Mouse (Mus musculus) kidney, embryonic 16.5 days (tissue): Measurements from ENCODE around the gene Sgca. TPM values are rescaled to one million over a fixed set of nuclear protein-coding genes. Genes with fewer than 3 reads are reported as not detected.

Experiments used
- ATAC-seq: fragments of 200-750 bp; cut with Nextera tagmentation; 2 replicates; pipeline ENCODE4 v1.8.0; 2017; ENCODE audit warnings: moderate TSS enrichment; ENCODE audit not compliant: low FRiP score, low TSS enrichment
- H3K27ac ChIP-seq: fragments of 300-500 bp; sonication (generic); 2 replicates; pipeline ENCODE4 v1.5.1; 2014; ENCODE audit warnings: low read length
- H3K27me3 ChIP-seq: fragments of 300-500 bp; sonication (generic); 2 replicates; pipeline ENCODE4 v1.6.1; 2014; ENCODE audit warnings: low read length, control low read depth, mixed read lengths; ENCODE audit not compliant: insufficient read depth
- H3K36me3 ChIP-seq: fragments of 300-500 bp; sonication (generic); 2 replicates; pipeline ENCODE4 v1.6.1; 2014; ENCODE audit warnings: low read length, control low read depth, mixed read lengths; ENCODE audit not compliant: insufficient read depth
- H3K4me1 ChIP-seq: fragments of 300-500 bp; sonication (generic); 2 replicates; pipeline ENCODE4 v1.6.1; 2014; ENCODE audit warnings: low read length, control low read depth, mixed read lengths; ENCODE audit not compliant: insufficient read depth
- H3K4me2 ChIP-seq: fragments of 300-500 bp; sonication (generic); replicated peaks from 2 replicates; pipeline ENCODE4 v1.6.1; 2014; ENCODE audit warnings: low read depth, low read length
- H3K4me3 ChIP-seq: fragments of 300-500 bp; sonication (generic); 2 replicates; pipeline ENCODE4 v1.5.1; 2014; ENCODE audit warnings: mild to moderate bottlenecking, low read length
- H3K9ac ChIP-seq: fragments of 300-500 bp; sonication (generic); replicated peaks from 2 replicates; pipeline ENCODE4 v1.6.1; 2014; ENCODE audit warnings: low read length
- H3K9me3 ChIP-seq: fragments of 300-500 bp; sonication (generic); 2 replicates; pipeline ENCODE4 v1.6.1; 2016; ENCODE audit warnings: low read length, control low read depth
- WGBS: fragments of 180-500 bp; shearing (Covaris S2); extraction: QIAGEN DNeasy Blood & Tissue Kit; methylation state at CpG from one replicate; pipeline ENCODE4 v1.1.7; 2014; 5-methylcytosine and 5-hydroxymethylcytosine counted together
- polyA plus RNA-seq: library from polyadenylated mRNA; unstranded; fragments of >200 nt; fragmentation: Nextera tagmentation; extraction: Ambion mirVana; gene quantifications from 2 replicates; pipeline ENCODE4 v1.2.1, GENCODE M21; 2015

Gene Sgca
- polyA plus RNA-seq, 1 experiment from 2014 or later: 0.71 TPM

GRCm38 (mm10) chr11:94958065-94958858, 17.9 kb downstream of the Sgca start:
- H3K27ac ChIP-seq: peak overlapping the region; percentile 40
- H3K4me3 ChIP-seq: no peak overlapping the region
- no peaks in the 10 kb centered on the region for H3K9me3 ChIP-seq
- H3K36me3 ChIP-seq: no peaks in the 10 kb centered on the region
- H3K27me3 ChIP-seq: no peaks in the 10 kb centered on the region
- H3K9ac ChIP-seq: no peak overlapping the region
- WGBS: 11% methylated on average over 8 of the region's 8 CpGs
- H3K4me1 ChIP-seq: peaks cover 12% of the 10 kb centered on the region
- no peak overlapping the region for H3K4me2 ChIP-seq
- peak; percentile 72 for ATAC-seq

GRCm38 (mm10) chr11:94957693-94958064, 18.4 kb downstream of the Sgca start:
- Histone ChIP-seq H3K4me2 (no peak overlapping the region), H3K36me3 (no peaks in the 10 kb centered on the region), H3K4me1 (peaks cover 10% of the 10 kb centered on the region), H3K4me3 (no peak overlapping the region), H3K27me3 (no peaks in the 10 kb centered on the region), H3K9ac (no peak overlapping the region), H3K27ac (peak overlapping the region; percentile 40), H3K9me3 (no peaks in the 10 kb centered on the region)
- WGBS: 77% methylated on average over 9 of the region's 9 CpGs
- ATAC-seq: no peak

DNA sequence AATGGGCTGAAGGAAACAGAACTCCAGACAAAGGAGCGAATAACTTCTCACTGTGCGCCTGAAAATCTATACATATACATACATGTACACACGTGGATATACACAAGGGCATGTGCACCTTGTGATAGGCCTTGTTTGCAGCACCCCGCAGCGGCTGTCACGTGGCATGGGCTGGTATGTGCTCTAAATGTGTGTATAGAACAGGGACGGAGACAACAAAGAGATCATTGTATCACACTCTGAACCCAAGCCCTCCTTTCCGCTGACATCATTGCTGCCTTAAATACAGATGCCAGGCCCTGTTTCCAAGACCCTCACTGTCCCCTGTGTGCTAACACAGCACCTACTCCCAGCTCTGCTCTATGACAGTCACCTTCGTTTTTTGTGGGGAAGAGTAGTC, 21.0 kb downstream of the Sgca start:
- Histone ChIP-seq H3K9me3 (no peaks in the 10 kb centered on the region), H3K27ac (no peak overlapping the region), H3K4me2 (no peak overlapping the region), H3K36me3 (peaks cover 7% of the 10 kb centered on the region; the same call in 1 of the 2 replicates), H3K27me3 (no peaks in the 10 kb centered on the region), H3K4me1 (peaks cover 15% of the 10 kb centered on the region), H3K4me3 (no peak overlapping the region), H3K9ac (no peak overlapping the region)
- ATAC-seq: no peak
- 84% methylated on average over 9 of the region's 9 CpGs for WGBS

GRCm38 (mm10) chr11:94952169-94952568, 24.0 kb downstream of the Sgca start:
- H3K36me3 ChIP-seq: peaks cover 11% of the 10 kb centered on the region; the same call in 1 of the 2 replicates

DNA sequence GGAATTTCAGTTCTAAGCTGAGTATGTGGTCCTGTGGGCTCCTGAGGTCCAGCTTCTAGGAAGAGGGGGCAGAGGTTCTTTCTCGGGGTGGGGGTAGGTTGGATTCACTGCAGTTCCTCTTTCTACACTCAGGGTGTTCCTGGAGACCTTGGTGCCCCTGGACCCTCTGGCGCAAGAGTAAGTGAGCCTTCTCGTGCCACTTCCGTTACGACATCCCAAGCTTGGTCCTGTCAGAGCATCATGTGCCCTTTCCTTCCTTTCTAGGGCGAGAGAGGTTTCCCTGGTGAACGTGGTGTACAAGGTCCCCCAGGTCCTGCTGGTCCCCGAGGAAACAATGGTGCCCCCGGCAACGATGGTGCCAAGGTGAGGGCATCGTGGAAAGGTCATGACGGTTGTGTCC, 30.9 kb downstream of the Sgca start:
- no peaks in the 10 kb centered on the region for H3K27me3 ChIP-seq
- H3K4me1 ChIP-seq: no peaks in the 10 kb centered on the region
- no peak overlapping the region for H3K4me2 ChIP-seq
- H3K9me3 ChIP-seq: no peaks in the 10 kb centered on the region
- no peak overlapping the region for H3K9ac ChIP-seq
- H3K4me3 ChIP-seq: no peak overlapping the region
- WGBS: 88% methylated on average over 12 of the region's 12 CpGs
- H3K27ac ChIP-seq: peak overlapping the region; percentile 64; the same call in 1 of the 2 replicates
- ATAC-seq: no peak
- peaks cover 25% of the 10 kb centered on the region; the same call in 1 of the 2 replicates for H3K36me3 ChIP-seq

More at GRCm38 (mm10) chr11:94952169-94952568, 24.0 kb downstream of the Sgca start:
- no peak for ATAC-seq
- H3K9ac ChIP-seq: no peak overlapping the region
- WGBS: 15% methylated on average over 6 of the region's 6 CpGs
- no peak overlapping the region for H3K4me2 ChIP-seq
- no peaks in the 10 kb centered on the region for H3K9me3 ChIP-seq
- H3K4me3 ChIP-seq: no peak overlapping the region
- no peaks in the 10 kb centered on the region for H3K27me3 ChIP-seq
- peaks cover 7% of the 10 kb centered on the region for H3K4me1 ChIP-seq
- no peak overlapping the region for H3K27ac ChIP-seq

DNA sequence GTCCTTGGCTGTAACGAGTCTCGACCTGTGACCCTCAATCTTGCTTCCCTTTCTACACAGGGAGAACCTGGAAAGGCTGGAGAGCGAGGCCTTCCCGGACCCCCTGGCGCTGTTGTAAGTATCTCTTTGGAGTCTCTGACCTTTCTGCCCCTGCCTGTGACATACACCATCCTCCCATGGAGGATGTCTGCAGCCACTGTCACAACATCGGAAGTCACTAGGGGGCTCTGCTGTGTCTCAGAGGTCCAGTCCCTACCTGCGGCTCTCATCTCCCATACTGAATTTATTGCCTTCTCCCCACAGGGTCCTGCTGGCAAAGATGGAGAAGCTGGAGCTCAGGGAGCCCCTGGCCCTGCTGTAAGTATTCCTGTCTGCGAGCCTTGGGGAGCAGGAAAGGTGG, 31.8 kb downstream of the Sgca start:
- peaks cover 25% of the 10 kb centered on the region; the same call in 1 of the 2 replicates for H3K36me3 ChIP-seq
- no peak overlapping the region for H3K4me3 ChIP-seq
- ATAC-seq: no peak
- no peak overlapping the region for H3K9ac ChIP-seq
- H3K4me2 ChIP-seq: no peak overlapping the region
- no peaks in the 10 kb centered on the region for H3K27me3 ChIP-seq
- 22% methylated on average over 8 of the region's 8 CpGs for whole genome bisulfite sequencing
- no peaks in the 10 kb centered on the region for H3K4me1 ChIP-seq
- peak overlapping the region; percentile 37; the same call in 1 of the 2 replicates for H3K27ac ChIP-seq
- no peaks in the 10 kb centered on the region for H3K9me3 ChIP-seq

- peaks cover 23% of the 10 kb centered on the region; the same call in 1 of the 2 replicates for H3K36me3 ChIP-seq
- H3K9ac ChIP-seq: no peak overlapping the region
- peaks cover 3% of the 10 kb centered on the region; the same call in 1 of the 2 replicates for H3K4me1 ChIP-seq
- H3K27me3 ChIP-seq: peaks cover 6% of the 10 kb centered on the region; the same call in 1 of the 2 replicates
- H3K4me3 ChIP-seq: no peak overlapping the region
- H3K9me3 ChIP-seq: no peaks in the 10 kb centered on the region
- no peak for ATAC-seq
- H3K4me2 ChIP-seq: no peak overlapping the region
- 75% methylated on average over 15 of the region's 15 CpGs for WGBS
- peak overlapping the region; percentile 62; the same call in 1 of the 2 replicates for H3K27ac ChIP-seq
Measured at GRCm38 (mm10) chr11:94943054-94943453, 33.1 kb downstream of the Sgca start.

- H3K9ac ChIP-seq: no peak overlapping the region
- no peak overlapping the region for H3K4me2 ChIP-seq
- no peak overlapping the region for H3K4me3 ChIP-seq
- 54% methylated on average over 13 of the region's 13 CpGs for WGBS
- peaks cover 23% of the 10 kb centered on the region; the same call in 1 of the 2 replicates for H3K36me3 ChIP-seq
- no peak for ATAC-seq
- H3K27ac ChIP-seq: peak overlapping the region; percentile 62; the same call in 1 of the 2 replicates
- H3K27me3 ChIP-seq: peaks cover 6% of the 10 kb centered on the region; the same call in 1 of the 2 replicates
- peaks cover 9% of the 10 kb centered on the region; the same call in 1 of the 2 replicates for H3K4me1 ChIP-seq
- no peaks in the 10 kb centered on the region for H3K9me3 ChIP-seq
Measured at GRCm38 (mm10) chr11:94942282-94943023, 33.7 kb downstream of the Sgca start.

- WGBS: 73% methylated on average over 8 of the region's 8 CpGs
- no peak overlapping the region for H3K4me3 ChIP-seq
- no peak for ATAC-seq
- H3K36me3 ChIP-seq: peaks cover 18% of the 10 kb centered on the region; the same call in 1 of the 2 replicates
- peaks cover 11% of the 10 kb centered on the region; the same call in 1 of the 2 replicates for H3K4me1 ChIP-seq
- no peak overlapping the region for H3K27ac ChIP-seq
- H3K9me3 ChIP-seq: no peaks in the 10 kb centered on the region
- no peak overlapping the region for H3K9ac ChIP-seq
- peaks cover 6% of the 10 kb centered on the region; the same call in 1 of the 2 replicates for H3K27me3 ChIP-seq
- no peak overlapping the region; the same call in 1 of the 2 replicates for H3K4me2 ChIP-seq
Measured at GRCm38 (mm10) chr11:94941776-94942175, 34.4 kb downstream of the Sgca start.
